Mouse (Mus musculus) lung, embryonic 14.5 days (tissue): ENCODE measurements around the gene Ghsr. TPM values are rescaled to one million over a fixed set of nuclear protein-coding genes. Genes with fewer than 3 reads are reported as not detected.

Experiments used
- ATAC-seq: fragments of 200-750 bp; cut with Nextera tagmentation; 2 replicates; pipeline ENCODE4 v1.8.0; 2017; ENCODE audit warnings: mild to moderate bottlenecking, moderate TSS enrichment, moderate library complexity; ENCODE audit not compliant: insufficient read depth
- DNase-seq: peaks from one replicate; pipeline ENCODE4 v3.0.0-alpha.2; 2015
- H3K27ac ChIP-seq: fragments of 300-500 bp; sonication (generic); 2 replicates; pipeline ENCODE4 v1.5.1; 2014; ENCODE audit warnings: low read depth, mild to moderate bottlenecking, moderate library complexity
- H3K27me3 ChIP-seq: fragments of 300-500 bp; sonication (generic); 2 replicates; pipeline ENCODE4 v1.6.1; 2014; ENCODE audit warnings: low read length, control low read depth; ENCODE audit not compliant: insufficient read depth
- H3K36me3 ChIP-seq: fragments of 300-500 bp; sonication (generic); 2 replicates; pipeline ENCODE4 v1.6.1; 2014; ENCODE audit warnings: control low read depth; ENCODE audit not compliant: insufficient read depth
- H3K4me1 ChIP-seq: fragments of 300-500 bp; sonication (generic); 2 replicates; pipeline ENCODE4 v1.6.1; 2014; ENCODE audit warnings: antibody characterized with exemption, control low read depth; ENCODE audit not compliant: insufficient read depth
- H3K4me2 ChIP-seq: fragments of 300-500 bp; sonication (generic); 2 replicates; pipeline ENCODE4 v1.6.1; 2014; ENCODE audit warnings: mild to moderate bottlenecking
- H3K4me3 ChIP-seq: fragments of 300-500 bp; sonication (generic); 2 replicates; pipeline ENCODE4 v1.5.1; 2014; ENCODE audit warnings: low read depth, low read length
- H3K9ac ChIP-seq: fragments of 300-500 bp; sonication (generic); 2 replicates; pipeline ENCODE4 v1.6.1; 2014
- H3K9me3 ChIP-seq: fragments of 300-500 bp; sonication (generic); 2 replicates; pipeline ENCODE4 v1.6.1; 2016; ENCODE audit warnings: low read depth, low read length, control low read depth
- CTCF ChIP-seq: IDR thresholded peaks from 2 replicates; pipeline ENCODE4 v1.5.1; 2016; ENCODE audit warnings: antibody characterized with exemption, low read depth
- WGBS: fragments of 180-500 bp; shearing (Covaris S2); extraction: QIAGEN DNeasy Blood & Tissue Kit; methylation state at CpG from one replicate; pipeline ENCODE4 v1.1.7; 2014; 5-methylcytosine and 5-hydroxymethylcytosine counted together
- polyA plus RNA-seq: library from polyadenylated mRNA; unstranded; fragments of >200 nt; fragmentation: Nextera tagmentation; extraction: Ambion mirVana; gene quantifications from 2 replicates; pipeline ENCODE4 v1.2.1, GENCODE M21; 2014

Gene Ghsr
- polyA plus RNA-seq, 1 experiment from 2014 or later, result not detected

- ATAC-seq (no peak), DNase-seq (no peak)
- no peak for TF ChIP-seq CTCF
- Histone ChIP-seq H3K9me3 (no peaks in the 10 kb centered on the region), H3K4me2 (no peak overlapping the region), H3K4me3 (no peak overlapping the region), H3K27me3 (no peaks in the 10 kb centered on the region), H3K4me1 (no peaks in the 10 kb centered on the region), H3K27ac (no peak overlapping the region), H3K36me3 (no peaks in the 10 kb centered on the region), H3K9ac (no peak overlapping the region)
- 51% methylated on average over 6 of the region's 6 CpGs for WGBS
Observed at GRCm38 (mm10) chr3:27342462-27342861, 28.7 kb upstream of the Ghsr start.

- H3K9me3 ChIP-seq, result no peaks in the 10 kb centered on the region
- H3K4me3 ChIP-seq, result no peak overlapping the region
- no peaks in the 10 kb centered on the region for H3K27me3 ChIP-seq
- no peak overlapping the region for H3K27ac ChIP-seq
- H3K9ac ChIP-seq, result no peak overlapping the region
- DNase-seq, result peak; percentile 46
- TF ChIP-seq CTCF, result peak; percentile 53
- 50% methylated on average over 6 of the region's 6 CpGs for WGBS
- H3K4me2 ChIP-seq, result no peak overlapping the region
- no peaks in the 10 kb centered on the region for H3K36me3 ChIP-seq
- H3K4me1 ChIP-seq, result no peaks in the 10 kb centered on the region
- no peak for ATAC-seq
Observed at GRCm38 (mm10) chr3:27345526-27345925, 25.6 kb upstream of the Ghsr start.

- H3K4me1 ChIP-seq, result no peaks in the 10 kb centered on the region
- no peaks in the 10 kb centered on the region for H3K36me3 ChIP-seq
- no peak overlapping the region for H3K9ac ChIP-seq
- no peaks in the 10 kb centered on the region for H3K27me3 ChIP-seq
- no peaks in the 10 kb centered on the region for H3K9me3 ChIP-seq
- no peak overlapping the region for H3K27ac ChIP-seq
- no peak overlapping the region for H3K4me3 ChIP-seq
- H3K4me2 ChIP-seq, result no peak overlapping the region
- TF ChIP-seq CTCF, result no peak
- 72% methylated on average over 5 of the region's 5 CpGs for WGBS
- DNase-seq (no peak), ATAC-seq (no peak)
Observed at GRCm38 (mm10) chr3:27348462-27348861, 22.7 kb upstream of the Ghsr start.

- WGBS, result 36% methylated on average over 9 of the region's 9 CpGs
- ATAC-seq (peak; percentile 97), DNase-seq (peak; percentile 96)
- Histone ChIP-seq H3K4me3 (no peak overlapping the region), H3K4me2 (no peak overlapping the region), H3K27ac (no peak overlapping the region), H3K36me3 (no peaks in the 10 kb centered on the region), H3K27me3 (no peaks in the 10 kb centered on the region), H3K4me1 (no peaks in the 10 kb centered on the region), H3K9ac (no peak overlapping the region), H3K9me3 (no peaks in the 10 kb centered on the region)
- TF ChIP-seq CTCF, result no peak
Observed at GRCm38 (mm10) chr3:27351105-27351504, 20.0 kb upstream of the Ghsr start.

GRCm38 (mm10) chr3:27359100-27359720 lies 11.9 kb upstream of the Ghsr start:
- Histone ChIP-seq H3K4me3 (no peak overlapping the region), H3K36me3 (no peaks in the 10 kb centered on the region), H3K9me3 (no peaks in the 10 kb centered on the region), H3K27me3 (no peaks in the 10 kb centered on the region), H3K4me2 (no peak overlapping the region), H3K4me1 (no peaks in the 10 kb centered on the region), H3K27ac (no peak overlapping the region), H3K9ac (no peak overlapping the region)
- 53% methylated on average over 2 of the region's 2 CpGs for WGBS
- peak; percentile 34 for DNase-seq
- TF ChIP-seq CTCF, result no peak
- ATAC-seq, result no peak

GRCm38 (mm10) chr3:27370125-27370524 lies 1.0 kb upstream of the Ghsr start:
- ATAC-seq, result no peak

GRCm38 (mm10) chr3:27370582-27371275 lies 422 bp upstream of the Ghsr start:
- H3K9ac ChIP-seq, result no peak overlapping the region
- no peak overlapping the region for H3K4me2 ChIP-seq
- no peak for ATAC-seq
- no peaks in the 10 kb centered on the region for H3K9me3 ChIP-seq
- no peak overlapping the region for H3K27ac ChIP-seq
- H3K4me3 ChIP-seq, result no peak overlapping the region
- DNase-seq, result no peak
- H3K27me3 ChIP-seq, result peaks cover 42% of the 10 kb centered on the region
- H3K36me3 ChIP-seq, result no peaks in the 10 kb centered on the region
- no peak for TF ChIP-seq CTCF
- no peaks in the 10 kb centered on the region for H3K4me1 ChIP-seq
- 5% methylated on average over 20 of the region's 20 CpGs for WGBS

More at GRCm38 (mm10) chr3:27370125-27370524, 1.0 kb upstream of the Ghsr start:
- H3K36me3 ChIP-seq, result no peaks in the 10 kb centered on the region
- H3K4me1 ChIP-seq, result no peaks in the 10 kb centered on the region
- no peak overlapping the region for H3K27ac ChIP-seq
- peaks cover 42% of the 10 kb centered on the region for H3K27me3 ChIP-seq
- no peak overlapping the region for H3K4me3 ChIP-seq
- WGBS, result 3% methylated on average over 10 of the region's 10 CpGs
- TF ChIP-seq CTCF, result no peak; the same call in 1 of the 2 replicates
- H3K9me3 ChIP-seq, result no peaks in the 10 kb centered on the region
- H3K9ac ChIP-seq, result no peak overlapping the region
- no peak overlapping the region for H3K4me2 ChIP-seq
- DNase-seq, result peak; percentile 91
